Mouse (Mus musculus): ENCODE results near the gene Prkag3.
A peak's percentile ranks its signal among the peaks of the same experiment; 100 is the strongest.

Gene Prkag3

GRCm38 (mm10) chr1:74748643-74749271 lies at the start of gene Prkag3:
Gene Prkag3 (minus strand): TSS chr1:74749221.
- DNase-seq (ENCODE audit: low spot score in 2 of 2) = peak in 1 of 2 experiments; percentile 50

GRCm38 (mm10) chr1:74797459-74797858 lies 48.4 kb upstream of the Prkag3 start:
- DNase-seq (ENCODE audit: low spot score in 2 of 2) = peak in 1 of 2 experiments; percentile 75

GRCm38 (mm10) chr1:74795145-74795529 lies 46.1 kb upstream of the Prkag3 start:
- no peak for DNase-seq (ENCODE audit: low spot score in 2 of 2)

- no peak for DNase-seq (ENCODE audit: low spot score in 2 of 2)
These were observed 45.6 kb upstream of the Prkag3 start for GRCm38 (mm10) chr1:74794487-74795144.

GRCm38 (mm10) chr1:74792831-74793660 lies 44.0 kb upstream of the Prkag3 start:
- DNase-seq (ENCODE audit: low spot score in 2 of 2) = no peak

GRCm38 (mm10) chr1:74791249-74791648 lies 42.2 kb upstream of the Prkag3 start, which contains the start of gene Wnt10a:
Gene Wnt10a (plus strand): TSS chr1:74791516.
- DNase-seq (ENCODE audit: low spot score in 2 of 2) = no peak

GRCm38 (mm10) chr1:74790095-74790494 lies 41.1 kb upstream of the Prkag3 start:
- no peak for DNase-seq (ENCODE audit: low spot score in 2 of 2)

- no peak for DNase-seq (ENCODE audit: low spot score in 2 of 2)
These were observed 39.7 kb upstream of the Prkag3 start for GRCm38 (mm10) chr1:74788603-74789176.

GRCm38 (mm10) chr1:74787846-74788245 lies 38.8 kb upstream of the Prkag3 start:
- DNase-seq (ENCODE audit: low spot score in 2 of 2) = peak in 1 of 2 experiments; percentile 84

GRCm38 (mm10) chr1:74784041-74784759 lies 35.2 kb upstream of the Prkag3 start:
- DNase-seq (ENCODE audit: low spot score in 2 of 2) = peak in 1 of 2 experiments; percentile 65

- no peak for DNase-seq (ENCODE audit: low spot score in 2 of 2)
These were observed 34.5 kb upstream of the Prkag3 start for GRCm38 (mm10) chr1:74783554-74783953.

- DNase-seq (ENCODE audit: low spot score in 2 of 2) = no peak
These were observed 33.0 kb upstream of the Prkag3 start for GRCm38 (mm10) chr1:74782045-74782444.

- DNase-seq (ENCODE audit: low spot score in 2 of 2) = no peak
These were observed 30.0 kb upstream of the Prkag3 start for GRCm38 (mm10) chr1:74778934-74779486.

- no peak for DNase-seq (ENCODE audit: low spot score in 2 of 2)
These were observed 26.8 kb upstream of the Prkag3 start for GRCm38 (mm10) chr1:74775816-74776215.

GRCm38 (mm10) chr1:74774062-74774461 lies 25.0 kb upstream of the Prkag3 start:
- DNase-seq (ENCODE audit: low spot score in 2 of 2) = no peak

- DNase-seq (ENCODE audit: low spot score in 2 of 2) = peak in 1 of 2 experiments; percentile 52
These were observed 24.1 kb upstream of the Prkag3 start for GRCm38 (mm10) chr1:74773136-74773535.

GRCm38 (mm10) chr1:74771931-74772620 lies 23.1 kb upstream of the Prkag3 start:
- no peak for DNase-seq (ENCODE audit: low spot score in 2 of 2)

- DNase-seq (ENCODE audit: low spot score in 2 of 2) = no peak
These were observed 22.7 kb upstream of the Prkag3 start, which contains the start of gene Wnt6 for GRCm38 (mm10) chr1:74771845-74771930. Gene Wnt6 (plus strand): TSS chr1:74771892.

GRCm38 (mm10) chr1:74771467-74771844 lies 22.4 kb upstream of the Prkag3 start:
- DNase-seq (ENCODE audit: low spot score in 2 of 2) = no peak

- no peak for DNase-seq (ENCODE audit: low spot score in 2 of 2)
These were observed 21.9 kb upstream of the Prkag3 start for GRCm38 (mm10) chr1:74770727-74771466.
